12 mouse cellular contexts compared by ENCODE assay signal in the genomic region with DNA sequence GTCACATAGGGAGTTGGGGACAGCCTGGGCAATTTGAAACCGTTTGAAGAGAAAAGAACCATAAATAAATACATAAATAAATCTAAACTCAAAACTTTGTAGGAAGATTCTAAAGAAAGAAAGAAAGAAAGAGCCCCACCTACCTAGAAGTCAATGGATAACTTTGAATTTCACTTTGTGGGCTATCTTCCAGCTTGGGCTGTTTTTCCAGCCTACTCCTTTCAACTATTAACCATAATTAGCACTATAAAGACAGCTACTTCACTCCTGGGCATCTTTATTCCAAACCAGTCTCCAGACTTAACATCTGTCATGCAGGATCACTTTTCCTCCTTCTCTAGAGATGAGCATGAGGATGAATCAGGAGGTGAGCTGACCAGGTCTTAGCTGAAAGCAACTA.
DNase-seq lines count a peak whose midpoint lies in the region.
"Had no signal": no experiment of that assay in that cellular context is flagged by ENCODE, and none has a peak within 500 bp of the region (broad histone marks: within the 10 kb centered on the region; RNA-seq: fewer than 3 reads in every experiment).

No protein-coding gene starts in this region.

- peak; percentile 26 for DNase-seq in kidney, adult 11 months
- DNase-seq in kidney, postnatal 4 days: no peak
- peak; percentile 13 to 35 for DNase-seq in kidney, adult 8-10 months
- no peak for DNase-seq in kidney, postnatal 10 days
- DNase-seq in ZHBTc4 (ENCODE audit: low read depth, low spot score): peak; percentile 32
- no peak for DNase-seq in frontal cortex, postnatal 14 days (ENCODE audit: low spot score in 2 of 2)
- no peak for DNase-seq in urinary bladder, postnatal 36 days (ENCODE audit: low spot score in 2 of 2)
- DNase-seq: adrenal gland, adult 8-10 months; adrenal gland, postnatal 25 days; cerebellum, adult 18-20 months; cerebellum, adult 9-10 months; cerebellum, postnatal 14 days had no signal

Comparison
In these comparisons a context has a peak if more than half of its experiments do, and no peak if none do; other contexts are left out.
1. DNase-seq: peak in kidney, adult 11 months (single experiment), kidney, adult 8-10 months (2 of 2) and ZHBTc4 (single experiment); none in kidney, postnatal 4 days (0 of 2), kidney, postnatal 10 days (single experiment), frontal cortex, postnatal 14 days (0 of 2) and urinary bladder, postnatal 36 days (0 of 2).